Mouse (Mus musculus) heart, adult 8-10 months (tissue): ENCODE results near the gene Hist1h2ae. TPM values are rescaled to one million over a fixed set of nuclear protein-coding genes. Genes with fewer than 3 reads are reported as not detected.
"Not testable (repeated sequence)": the region's sequence is repeated elsewhere in the genome, so short reads cannot be mapped to it uniquely, and the experiment has no call there.

Experiments
- DNase-seq: peaks from one replicate; pipeline ENCODE4 v3.0.0; 2022; ENCODE audit warnings: low spot score
- total RNA-seq, 4 experiments: library from RNA; stranded (reverse); gene quantifications; 2 replicates each; pipeline ENCODE4 v1.2.4; 2022

Hist1h2ae gene
- total RNA-seq: 1 to 10 TPM in 3 of 4 experiments, not detected in 1; 1.4 to 4.9 (median 1.6) TPM

DNA sequence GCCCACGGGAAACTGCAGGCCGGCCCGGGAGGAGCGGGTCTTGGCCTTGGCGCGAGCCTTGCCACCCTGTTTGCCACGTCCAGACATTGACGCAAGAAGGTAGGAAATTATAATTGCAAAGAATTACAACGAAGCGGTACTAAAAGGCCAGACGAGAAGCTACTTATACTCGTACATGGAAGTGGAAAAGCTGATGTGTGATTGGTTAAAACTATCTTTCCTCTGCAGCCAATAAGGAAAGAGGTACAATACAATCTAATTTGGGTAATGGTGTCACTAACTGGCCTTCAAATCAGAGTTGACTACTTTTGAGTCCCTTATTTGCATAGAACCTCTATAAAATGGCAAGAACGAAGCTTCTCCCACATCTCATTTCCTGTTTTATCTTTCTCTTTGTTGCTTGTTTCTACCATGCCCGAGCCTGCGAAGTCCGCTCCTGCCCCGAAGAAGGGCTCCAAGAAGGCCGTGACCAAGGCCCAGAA lies at the start of gene Hist1h2ae, which contains the start of gene Hist1h2bg:
Gene Hist1h2ae, minus strand, starts transcription at position 199 of the 482 bp plus-strand sequence.
Gene Hist1h2bg, plus strand, starts transcription at position 375 of the 482 bp plus-strand sequence.
- peak; percentile 93 for DNase-seq

- no peak for DNase-seq
Measured at GRCm38 (mm10) chr13:23620056-23620732, 49.2 kb upstream of the Hist1h2ae start.

GRCm38 (mm10) chr13:23611638-23612037 lies 40.6 kb upstream of the Hist1h2ae start:
- DNase-seq: no peak

GRCm38 (mm10) chr13:23610393-23610792 lies 39.4 kb upstream of the Hist1h2ae start:
- no peak for DNase-seq

- DNase-seq: no peak
Measured at GRCm38 (mm10) chr13:23609844-23610243, 38.8 kb upstream of the Hist1h2ae start.

GRCm38 (mm10) chr13:23609209-23609608 lies 38.2 kb upstream of the Hist1h2ae start:
- no peak for DNase-seq

GRCm38 (mm10) chr13:23605052-23605451 lies 34.0 kb upstream of the Hist1h2ae start:
- no peak for DNase-seq

GRCm38 (mm10) chr13:23604452-23604851 lies 33.4 kb upstream of the Hist1h2ae start:
- no peak for DNase-seq

DNA sequence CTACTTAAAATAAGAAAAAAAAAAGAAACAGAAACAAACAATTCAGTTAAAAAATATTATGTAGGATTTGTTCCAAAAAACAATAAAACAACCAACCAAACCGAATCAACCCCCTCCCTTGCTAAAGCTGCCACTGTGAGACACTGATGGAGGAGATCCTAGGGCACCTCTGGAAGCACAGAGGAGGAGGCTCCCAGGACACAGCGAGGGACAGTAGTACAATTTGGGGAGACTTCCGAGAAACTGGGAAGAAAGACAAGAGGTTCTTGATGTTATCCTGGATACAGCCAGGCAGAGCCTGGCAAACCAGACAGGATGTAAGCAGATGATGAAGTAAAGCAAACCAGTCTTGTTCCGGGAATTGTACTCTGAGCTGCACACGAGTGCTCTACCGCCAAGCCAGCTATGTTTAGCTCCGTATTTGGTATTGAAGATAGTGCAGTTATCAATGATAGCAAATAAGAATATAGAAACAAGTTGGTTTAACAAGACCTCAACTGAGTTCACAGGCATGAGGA lies 32.2 kb upstream of the Hist1h2ae start:
- DNase-seq: no peak

- DNase-seq: peak; percentile 79
Measured at GRCm38 (mm10) chr13:23597957-23598356, 26.9 kb upstream of the Hist1h2ae start.

- no peak for DNase-seq
Measured at GRCm38 (mm10) chr13:23595622-23596372, 24.8 kb upstream of the Hist1h2ae start.

GRCm38 (mm10) chr13:23595185-23595584 lies 24.2 kb upstream of the Hist1h2ae start:
- DNase-seq: no peak

- no peak for DNase-seq
Measured at GRCm38 (mm10) chr13:23593051-23593770, 22.2 kb upstream of the Hist1h2ae start.

DNA sequence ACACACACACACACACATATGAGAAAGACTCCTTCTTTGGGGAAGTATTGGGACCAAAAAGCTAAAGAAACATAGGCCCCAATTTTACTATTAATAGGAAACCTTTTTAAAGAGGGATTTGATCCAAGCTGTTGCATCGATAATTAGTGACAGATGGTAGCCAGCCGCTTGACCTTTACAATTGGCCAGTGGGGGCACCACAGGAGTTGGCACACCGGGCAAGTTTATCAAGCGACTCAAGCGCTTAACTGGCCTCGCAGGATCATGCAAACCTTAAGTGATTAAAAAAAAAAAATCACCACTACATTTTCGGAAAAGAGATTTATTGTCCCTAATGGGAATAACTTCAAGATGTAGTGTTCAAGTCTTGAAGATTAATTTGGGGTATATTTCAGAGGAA lies 21.6 kb upstream of the Hist1h2ae start:
- DNase-seq: no peak

DNA sequence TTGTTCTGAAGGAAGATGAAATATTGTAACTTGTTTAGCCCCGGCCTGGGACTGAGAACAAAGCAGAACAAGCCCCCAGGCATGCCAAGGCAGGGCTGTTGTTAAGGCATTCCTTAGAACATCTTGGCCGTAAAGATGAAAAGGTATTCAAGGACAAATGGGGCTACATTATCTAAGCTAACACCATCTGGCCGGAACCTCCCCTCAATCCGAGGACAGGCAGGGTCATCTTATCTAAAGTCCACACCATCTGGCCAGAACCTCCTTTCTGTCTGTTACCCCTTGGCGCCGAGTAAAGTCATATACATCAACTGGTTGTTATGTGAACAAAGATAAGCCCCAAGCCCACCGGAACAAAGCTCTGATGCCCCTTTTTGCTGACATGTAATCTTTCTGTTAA lies 20.9 kb upstream of the Hist1h2ae start:
- DNase-seq: not testable (repeated sequence)

DNA sequence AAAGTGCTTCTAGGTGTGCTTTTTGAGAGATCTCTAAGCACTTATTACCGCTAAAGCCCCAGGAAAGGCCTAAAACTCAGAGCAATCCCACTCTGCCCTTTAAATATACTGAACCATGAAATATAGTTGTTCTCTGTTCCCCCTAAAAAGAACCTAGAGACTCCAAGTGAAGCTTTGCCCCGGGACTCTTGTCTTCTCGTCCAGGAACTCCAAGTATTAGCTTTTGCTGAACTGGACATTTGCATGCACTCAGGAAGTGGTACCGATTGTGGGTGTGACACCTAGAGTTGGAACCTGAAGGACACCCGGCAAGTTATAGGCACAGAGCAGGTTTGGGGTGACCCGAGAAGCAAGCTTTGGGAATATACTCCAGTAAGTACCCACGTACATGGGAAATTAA lies 20.2 kb upstream of the Hist1h2ae start:
- DNase-seq: no peak

DNA sequence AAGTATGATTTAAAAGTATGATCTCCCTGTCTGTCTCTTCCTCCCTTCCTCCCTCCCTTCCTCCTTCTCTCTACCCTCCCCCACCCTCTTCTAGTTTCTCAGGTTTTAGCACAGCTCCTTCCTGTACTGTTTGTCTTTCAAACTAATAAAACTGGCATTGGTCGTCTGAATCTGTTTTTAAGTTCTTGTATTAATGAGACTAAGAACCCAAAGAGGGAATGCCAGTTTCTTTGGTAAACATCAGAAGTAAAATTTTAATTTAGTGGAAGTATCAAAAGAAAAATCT lies 15.9 kb upstream of the Hist1h2ae start:
- no peak for DNase-seq

DNA sequence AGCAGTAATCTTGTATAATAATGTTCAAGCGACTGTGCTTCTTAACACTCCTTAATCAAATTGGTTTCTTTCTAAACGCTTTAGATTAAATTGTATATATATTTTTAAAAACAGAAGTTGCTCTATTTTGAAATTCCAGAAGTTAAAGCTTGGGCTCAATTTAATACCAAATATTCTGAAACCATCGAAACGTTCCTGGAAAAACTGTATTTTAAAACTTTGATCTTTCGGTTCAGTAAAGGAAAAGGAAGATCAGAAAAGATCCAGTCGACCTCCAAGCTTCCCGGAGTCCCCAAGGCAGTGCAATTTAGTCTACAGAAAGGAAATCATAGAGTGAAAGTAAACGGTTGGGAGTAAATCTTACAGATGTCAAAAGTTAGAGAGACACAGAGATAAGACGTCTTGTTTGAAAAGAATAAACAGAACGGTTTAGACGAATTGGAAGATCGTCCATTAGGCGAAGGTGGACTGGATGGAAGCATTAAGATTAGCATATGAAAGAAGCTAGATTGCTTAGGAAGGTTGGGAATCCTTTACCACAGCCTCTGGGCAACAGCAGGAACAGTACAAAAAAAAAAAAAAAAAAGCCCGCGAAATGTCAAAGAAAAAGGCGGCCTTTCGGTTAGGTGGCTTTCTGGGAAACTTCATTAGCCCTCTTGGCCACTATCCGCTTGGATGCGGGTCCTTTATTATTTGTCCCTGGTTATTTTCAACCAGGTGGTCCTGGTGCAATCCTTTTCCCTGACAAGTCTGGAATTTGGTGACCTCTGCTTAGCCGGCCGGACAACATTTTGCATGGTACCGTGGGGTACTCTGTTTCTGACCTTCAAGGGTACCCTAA lies 15.3 kb upstream of the Hist1h2ae start:
- no peak for DNase-seq

- peak; percentile 94 for DNase-seq
Measured at GRCm38 (mm10) chr13:23585442-23586098, 14.6 kb upstream of the Hist1h2ae start.

DNA sequence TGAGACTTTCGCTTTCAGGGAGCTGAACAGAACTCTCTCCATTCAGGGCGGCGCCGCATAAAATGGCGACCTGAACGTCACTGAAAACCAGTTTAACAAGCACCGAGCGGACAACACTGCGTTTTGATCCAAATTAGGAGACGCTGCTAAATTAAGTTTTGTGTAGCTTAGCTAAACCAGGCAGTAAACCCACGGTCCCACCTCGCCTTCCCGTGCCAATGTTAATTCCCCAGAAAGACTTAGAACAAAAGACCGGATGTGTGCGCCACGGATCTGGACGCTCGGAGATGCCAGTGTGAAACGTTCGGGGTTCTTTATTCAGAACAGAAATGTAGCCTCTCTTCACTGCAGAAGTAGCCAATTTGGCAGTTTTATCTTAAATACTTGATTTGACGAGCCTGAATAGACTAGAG lies 14.0 kb upstream of the Hist1h2ae start:
- DNase-seq: peak; percentile 79

DNA sequence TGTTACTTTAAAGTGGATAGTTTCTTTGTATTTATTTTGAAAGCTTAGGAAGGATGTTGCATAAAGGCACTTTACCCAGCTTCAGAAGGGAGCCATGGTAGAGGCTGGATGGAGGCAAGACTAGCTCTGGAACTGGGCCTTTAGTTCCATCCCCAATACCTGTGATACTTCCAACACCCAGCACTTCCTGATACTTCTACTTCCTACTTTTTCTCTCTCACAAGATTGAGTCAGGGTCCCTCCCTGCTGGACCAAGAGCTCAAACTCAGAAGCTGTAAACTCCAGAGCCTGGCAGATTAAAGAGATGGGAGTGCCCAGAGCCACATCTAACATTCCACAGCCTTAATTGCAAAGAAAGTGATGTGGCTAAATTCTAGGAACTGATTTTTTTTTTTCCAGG lies 13.3 kb upstream of the Hist1h2ae start:
- DNase-seq: no peak
